Mouse (Mus musculus): Measurements from ENCODE around the gene Fli1. TPM values are rescaled to one million over a fixed set of nuclear protein-coding genes. Genes with fewer than 3 reads are reported as not detected.

Fli1 gene
- polyA plus RNA-seq, 1 experiment from 2014 or later: 6.0 TPM

GRCm38 (mm10) chr9:32492753-32493152 is 49.9 kb downstream of the Fli1 start:
- Histone ChIP-seq H3K9me3 (replicated peaks; ENCODE audit: control insufficient read depth, low read length, poor library complexity, severe bottlenecking) (no peaks in the 10 kb centered on the region), H3K36me3 (ENCODE audit: control insufficient read depth, insufficient read depth, low read length) (no peaks in the 10 kb centered on the region), H3K27ac (ENCODE audit: low read length) (no peak overlapping the region), H3K9ac (ENCODE audit: low read depth, low read length) (no peak overlapping the region), H3K27me3 (ENCODE audit: control insufficient read depth, insufficient read depth, low read depth, low read length) (no peaks in the 10 kb centered on the region), H3K4me2 (ENCODE audit: low read length) (no peak overlapping the region), H3K4me3 (ENCODE audit: low read depth, low read length) (no peak overlapping the region), H3K4me1 (ENCODE audit: control insufficient read depth, insufficient read depth, low read length) (peaks cover 12% of the 10 kb centered on the region)
- no peak for ATAC-seq
- WGBS: 80% methylated on average over 2 of the region's 2 CpGs

GRCm38 (mm10) chr9:32491484-32491883 is 51.2 kb downstream of the Fli1 start:
- Histone ChIP-seq H3K9me3 (replicated peaks; ENCODE audit: control insufficient read depth, low read length, poor library complexity, severe bottlenecking) (no peaks in the 10 kb centered on the region), H3K4me1 (ENCODE audit: control insufficient read depth, insufficient read depth, low read length) (peaks cover 12% of the 10 kb centered on the region), H3K9ac (ENCODE audit: low read depth, low read length) (no peak overlapping the region), H3K36me3 (ENCODE audit: control insufficient read depth, insufficient read depth, low read length) (no peaks in the 10 kb centered on the region), H3K27ac (ENCODE audit: low read length) (no peak overlapping the region), H3K27me3 (ENCODE audit: control insufficient read depth, insufficient read depth, low read depth, low read length) (no peaks in the 10 kb centered on the region), H3K4me3 (ENCODE audit: low read depth, low read length) (no peak overlapping the region), H3K4me2 (ENCODE audit: low read length) (no peak overlapping the region)
- WGBS: 83% methylated on average over 2 of the region's 2 CpGs
- ATAC-seq: no peak

GRCm38 (mm10) chr9:32489794-32490358 is 52.8 kb downstream of the Fli1 start:
- no peak overlapping the region for H3K27ac ChIP-seq (ENCODE audit: low read length)
- H3K36me3 ChIP-seq (ENCODE audit: control insufficient read depth, insufficient read depth, low read length): no peaks in the 10 kb centered on the region
- peaks cover 7% of the 10 kb centered on the region for H3K4me1 ChIP-seq (ENCODE audit: control insufficient read depth, insufficient read depth, low read length)
- H3K9ac ChIP-seq (ENCODE audit: low read depth, low read length): no peak overlapping the region
- H3K9me3 ChIP-seq (replicated peaks; ENCODE audit: control insufficient read depth, low read length, poor library complexity, severe bottlenecking): no peaks in the 10 kb centered on the region
- WGBS: 93% methylated on average over 4 of the region's 4 CpGs
- H3K4me2 ChIP-seq (ENCODE audit: low read length): no peak overlapping the region
- no peaks in the 10 kb centered on the region for H3K27me3 ChIP-seq (ENCODE audit: control insufficient read depth, insufficient read depth, low read depth, low read length)
- no peak for ATAC-seq
- H3K4me3 ChIP-seq (ENCODE audit: low read depth, low read length): no peak overlapping the region

- Histone ChIP-seq H3K4me1 (ENCODE audit: control insufficient read depth, insufficient read depth, low read length) (peaks cover 7% of the 10 kb centered on the region), H3K4me2 (ENCODE audit: low read length) (no peak overlapping the region), H3K9me3 (replicated peaks; ENCODE audit: control insufficient read depth, low read length, poor library complexity, severe bottlenecking) (no peaks in the 10 kb centered on the region), H3K4me3 (ENCODE audit: low read depth, low read length) (no peak overlapping the region), H3K27me3 (ENCODE audit: control insufficient read depth, insufficient read depth, low read depth, low read length) (no peaks in the 10 kb centered on the region), H3K9ac (ENCODE audit: low read depth, low read length) (no peak overlapping the region), H3K27ac (ENCODE audit: low read length) (no peak overlapping the region), H3K36me3 (ENCODE audit: control insufficient read depth, insufficient read depth, low read length) (no peaks in the 10 kb centered on the region)
- no peak for ATAC-seq
- 58% methylated on average over 4 of the region's 4 CpGs for WGBS
Measured at GRCm38 (mm10) chr9:32489315-32489714, 53.3 kb downstream of the Fli1 start.

GRCm38 (mm10) chr9:32488627-32489026 is 54.0 kb downstream of the Fli1 start:
- ATAC-seq: no peak
- H3K4me3 ChIP-seq (ENCODE audit: low read depth, low read length): no peak overlapping the region
- peaks cover 7% of the 10 kb centered on the region for H3K4me1 ChIP-seq (ENCODE audit: control insufficient read depth, insufficient read depth, low read length)
- no peak overlapping the region for H3K27ac ChIP-seq (ENCODE audit: low read length)
- H3K9me3 ChIP-seq (replicated peaks; ENCODE audit: control insufficient read depth, low read length, poor library complexity, severe bottlenecking): no peaks in the 10 kb centered on the region
- no peak overlapping the region for H3K4me2 ChIP-seq (ENCODE audit: low read length)
- no peaks in the 10 kb centered on the region for H3K36me3 ChIP-seq (ENCODE audit: control insufficient read depth, insufficient read depth, low read length)
- H3K9ac ChIP-seq (ENCODE audit: low read depth, low read length): no peak overlapping the region
- no peaks in the 10 kb centered on the region for H3K27me3 ChIP-seq (ENCODE audit: control insufficient read depth, insufficient read depth, low read depth, low read length)

GRCm38 (mm10) chr9:32487823-32488222 is 54.8 kb downstream of the Fli1 start:
- peaks cover 7% of the 10 kb centered on the region for H3K4me1 ChIP-seq (ENCODE audit: control insufficient read depth, insufficient read depth, low read length)
- no peak for ATAC-seq
- no peak overlapping the region for H3K4me2 ChIP-seq (ENCODE audit: low read length)
- no peak overlapping the region for H3K4me3 ChIP-seq (ENCODE audit: low read depth, low read length)
- H3K27ac ChIP-seq (ENCODE audit: low read length): no peak overlapping the region
- H3K36me3 ChIP-seq (ENCODE audit: control insufficient read depth, insufficient read depth, low read length): no peaks in the 10 kb centered on the region
- H3K27me3 ChIP-seq (ENCODE audit: control insufficient read depth, insufficient read depth, low read depth, low read length): no peaks in the 10 kb centered on the region
- 95% methylated on average over 5 of the region's 5 CpGs for WGBS
- H3K9ac ChIP-seq (ENCODE audit: low read depth, low read length): no peak overlapping the region
- H3K9me3 ChIP-seq (replicated peaks; ENCODE audit: control insufficient read depth, low read length, poor library complexity, severe bottlenecking): no peaks in the 10 kb centered on the region

GRCm38 (mm10) chr9:32487401-32487800 is 55.3 kb downstream of the Fli1 start:
- WGBS: 84% methylated on average over 4 of the region's 4 CpGs

GRCm38 (mm10) chr9:32480418-32480817 is 62.2 kb downstream of the Fli1 start:
- no peak for ATAC-seq
- WGBS: 85% methylated on average over 5 of the region's 5 CpGs

More at GRCm38 (mm10) chr9:32487401-32487800, 55.3 kb downstream of the Fli1 start:
- no peak overlapping the region for H3K9ac ChIP-seq (ENCODE audit: low read depth, low read length)
- H3K4me2 ChIP-seq (ENCODE audit: low read length): no peak overlapping the region
- H3K4me1 ChIP-seq (ENCODE audit: control insufficient read depth, insufficient read depth, low read length): peaks cover 7% of the 10 kb centered on the region
- H3K27ac ChIP-seq (ENCODE audit: low read length): no peak overlapping the region
- H3K36me3 ChIP-seq (ENCODE audit: control insufficient read depth, insufficient read depth, low read length): no peaks in the 10 kb centered on the region
- H3K4me3 ChIP-seq (ENCODE audit: low read depth, low read length): no peak overlapping the region
- no peaks in the 10 kb centered on the region for H3K9me3 ChIP-seq (replicated peaks; ENCODE audit: control insufficient read depth, low read length, poor library complexity, severe bottlenecking)
- no peaks in the 10 kb centered on the region for H3K27me3 ChIP-seq (ENCODE audit: control insufficient read depth, insufficient read depth, low read depth, low read length)
- ATAC-seq: no peak

GRCm38 (mm10) chr9:32478799-32479198 is 63.9 kb downstream of the Fli1 start:
- no peaks in the 10 kb centered on the region for H3K36me3 ChIP-seq (ENCODE audit: control insufficient read depth, insufficient read depth, low read length)
- 63% methylated on average over 3 of the region's 3 CpGs for whole genome bisulfite sequencing
- no peak for ATAC-seq
- H3K9me3 ChIP-seq (replicated peaks; ENCODE audit: control insufficient read depth, low read length, poor library complexity, severe bottlenecking): no peaks in the 10 kb centered on the region
- no peak overlapping the region for H3K9ac ChIP-seq (ENCODE audit: low read depth, low read length)
- no peak overlapping the region for H3K4me3 ChIP-seq (ENCODE audit: low read depth, low read length)
- no peaks in the 10 kb centered on the region for H3K27me3 ChIP-seq (ENCODE audit: control insufficient read depth, insufficient read depth, low read depth, low read length)
- no peak overlapping the region for H3K27ac ChIP-seq (ENCODE audit: low read length)
- H3K4me1 ChIP-seq (ENCODE audit: control insufficient read depth, insufficient read depth, low read length): peaks cover 8% of the 10 kb centered on the region; the same call in 1 of the 2 replicates
- no peak overlapping the region for H3K4me2 ChIP-seq (ENCODE audit: low read length)

More at GRCm38 (mm10) chr9:32480418-32480817, 62.2 kb downstream of the Fli1 start:
- H3K4me3 ChIP-seq (ENCODE audit: low read depth, low read length): no peak overlapping the region
- H3K9me3 ChIP-seq (replicated peaks; ENCODE audit: control insufficient read depth, low read length, poor library complexity, severe bottlenecking): no peaks in the 10 kb centered on the region
- peaks cover 8% of the 10 kb centered on the region; the same call in 1 of the 2 replicates for H3K4me1 ChIP-seq (ENCODE audit: control insufficient read depth, insufficient read depth, low read length)
- H3K9ac ChIP-seq (ENCODE audit: low read depth, low read length): no peak overlapping the region
- no peak overlapping the region for H3K4me2 ChIP-seq (ENCODE audit: low read length)
- H3K27me3 ChIP-seq (ENCODE audit: control insufficient read depth, insufficient read depth, low read depth, low read length): no peaks in the 10 kb centered on the region
- no peaks in the 10 kb centered on the region for H3K36me3 ChIP-seq (ENCODE audit: control insufficient read depth, insufficient read depth, low read length)
- H3K27ac ChIP-seq (ENCODE audit: low read length): no peak overlapping the region

Measured in midbrain, embryonic 16.5 days (tissue).